Mouse (Mus musculus) kidney, embryonic 16.5 days (tissue): ENCODE measurements around the gene Cfap45. TPM values are rescaled to one million over a fixed set of nuclear protein-coding genes. Genes with fewer than 3 reads are reported as not detected.
A peak's percentile ranks its signal among the peaks of the same experiment; 100 is the strongest.

Source experiments
- ATAC-seq: fragments of 200-750 bp; cut with Nextera tagmentation; 2 replicates; pipeline ENCODE4 v1.8.0; 2017; ENCODE audit warnings: moderate TSS enrichment; ENCODE audit not compliant: low FRiP score, low TSS enrichment
- H3K27ac ChIP-seq: fragments of 300-500 bp; sonication (generic); 2 replicates; pipeline ENCODE4 v1.5.1; 2014; ENCODE audit warnings: low read length
- H3K27me3 ChIP-seq: fragments of 300-500 bp; sonication (generic); 2 replicates; pipeline ENCODE4 v1.6.1; 2014; ENCODE audit warnings: low read length, control low read depth, mixed read lengths; ENCODE audit not compliant: insufficient read depth
- H3K36me3 ChIP-seq: fragments of 300-500 bp; sonication (generic); 2 replicates; pipeline ENCODE4 v1.6.1; 2014; ENCODE audit warnings: low read length, control low read depth, mixed read lengths; ENCODE audit not compliant: insufficient read depth
- H3K4me1 ChIP-seq: fragments of 300-500 bp; sonication (generic); 2 replicates; pipeline ENCODE4 v1.6.1; 2014; ENCODE audit warnings: low read length, control low read depth, mixed read lengths; ENCODE audit not compliant: insufficient read depth
- H3K4me2 ChIP-seq: fragments of 300-500 bp; sonication (generic); replicated peaks from 2 replicates; pipeline ENCODE4 v1.6.1; 2014; ENCODE audit warnings: low read depth, low read length
- H3K4me3 ChIP-seq: fragments of 300-500 bp; sonication (generic); 2 replicates; pipeline ENCODE4 v1.5.1; 2014; ENCODE audit warnings: mild to moderate bottlenecking, low read length
- H3K9ac ChIP-seq: fragments of 300-500 bp; sonication (generic); replicated peaks from 2 replicates; pipeline ENCODE4 v1.6.1; 2014; ENCODE audit warnings: low read length
- H3K9me3 ChIP-seq: fragments of 300-500 bp; sonication (generic); 2 replicates; pipeline ENCODE4 v1.6.1; 2016; ENCODE audit warnings: low read length, control low read depth
- WGBS: fragments of 180-500 bp; shearing (Covaris S2); extraction: QIAGEN DNeasy Blood & Tissue Kit; methylation state at CpG from one replicate; pipeline ENCODE4 v1.1.7; 2014; 5-methylcytosine and 5-hydroxymethylcytosine counted together
- polyA plus RNA-seq: library from polyadenylated mRNA; unstranded; fragments of >200 nt; fragmentation: Nextera tagmentation; extraction: Ambion mirVana; gene quantifications from 2 replicates; pipeline ENCODE4 v1.2.1, GENCODE M21; 2015

Cfap45 gene
- polyA plus RNA-seq, 1 experiment from 2014 or later, result 1.9 TPM

- Histone ChIP-seq H3K27ac (no peak overlapping the region), H3K27me3 (no peaks in the 10 kb centered on the region), H3K9ac (no peak overlapping the region), H3K4me2 (no peak overlapping the region), H3K36me3 (no peaks in the 10 kb centered on the region), H3K9me3 (no peaks in the 10 kb centered on the region), H3K4me1 (no peaks in the 10 kb centered on the region), H3K4me3 (no peak overlapping the region)
- 87% methylated on average over 2 of the region's 2 CpGs for WGBS
- ATAC-seq, result no peak
These were observed 73.4 kb downstream of the Cfap45 start for GRCm38 (mm10) chr1:172593956-172594355.

GRCm38 (mm10) chr1:172594495-172594894, 73.9 kb downstream of the Cfap45 start:
- Histone ChIP-seq H3K4me1 (no peaks in the 10 kb centered on the region), H3K36me3 (no peaks in the 10 kb centered on the region), H3K9ac (no peak overlapping the region), H3K4me2 (no peak overlapping the region), H3K27ac (no peak overlapping the region), H3K27me3 (no peaks in the 10 kb centered on the region), H3K4me3 (no peak overlapping the region), H3K9me3 (no peaks in the 10 kb centered on the region)
- peak; percentile 63; the same call in 1 of the 2 replicates for ATAC-seq

Other genes starting within 250 kb of the Cfap45 start
- gene Atp1a2, start 222.7 kb upstream of the Cfap45 start, polyA plus RNA-seq, result 1.7 and 2.4 TPM in 2 replicates
- not detected in 2 replicates for gene Kcnj9, start 191.5 kb upstream of the Cfap45 start, polyA plus RNA-seq
- 1.2 and 1.6 TPM in 2 replicates for gene Kcnj10, start 179.6 kb upstream of the Cfap45 start, polyA plus RNA-seq
- 7.3 and 7.8 TPM in 2 replicates for gene Pigm, start 144.3 kb upstream of the Cfap45 start, polyA plus RNA-seq
- gene Slamf9, start 45.4 kb upstream of the Cfap45 start, polyA plus RNA-seq, result 1.0 and 1.7 TPM in 2 replicates
- 45.7 and 58.1 TPM in 2 replicates for gene Igsf9, start 39.0 kb upstream of the Cfap45 start, polyA plus RNA-seq
- gene Tagln2, start 20.8 kb upstream of the Cfap45 start, polyA plus RNA-seq, result 280 and 282 TPM in 2 replicates
- 0.34 and 0.68 TPM in 2 replicates for gene Vsig8, start 35.1 kb downstream of the Cfap45 start, polyA plus RNA-seq
- gene Slamf8, start 69.8 kb downstream of the Cfap45 start, polyA plus RNA-seq, result 0.12 TPM in 1 of 2 replicates, not detected in the other
- not detected in 2 replicates for gene Fcrl6, start 81.8 kb downstream of the Cfap45 start, polyA plus RNA-seq
- 18.5 and 21.7 TPM in 2 replicates for gene Dusp23, start 112.2 kb downstream of the Cfap45 start, polyA plus RNA-seq
- 0.69 and 0.73 TPM in 2 replicates for gene Crp, start 177.3 kb downstream of the Cfap45 start, polyA plus RNA-seq